Mouse (Mus musculus) CH12.LX (cell line): ENCODE results near the gene Sfmbt1. TPM values are rescaled to one million over a fixed set of nuclear protein-coding genes. Genes with fewer than 3 reads are reported as not detected.

ENCODE experiments used
- DNase-seq: peaks from one replicate; pipeline ENCODE4 v3.0.0-alpha.2; 2013; ENCODE audit errors: extremely low read depth
- H3K27ac ChIP-seq: 2 replicates; pipeline ENCODE4 v1.5.1; 2012; ENCODE audit warnings: low read depth, mild to moderate bottlenecking, control low read depth, moderate library complexity; ENCODE audit not compliant: insufficient read depth
- H3K27me3 ChIP-seq: replicated peaks from 2 replicates; pipeline ENCODE3; 2012; ENCODE audit warnings: inconsistent platforms
- H3K36me3 ChIP-seq, 2 experiments: replicated peaks in 1 of 2; 2 replicates each; pipeline versions ENCODE3 to v1.6.1; 2012; ENCODE audit warnings: inconsistent platforms in 1 of 2, low read length in 1 of 2, mild to moderate bottlenecking in 1 of 2, mixed read lengths in 1 of 2, moderate library complexity in 1 of 2; ENCODE audit not compliant: control insufficient read depth in 1 of 2, insufficient read depth in 1 of 2
- H3K4me1 ChIP-seq, 2 experiments: 2 replicates each; pipeline ENCODE4 v1.6.1; 2012; ENCODE audit warnings: inconsistent platforms in 1 of 2, moderate library complexity in 1 of 2; ENCODE audit not compliant: insufficient read depth in 2 of 2, control insufficient read depth in 1 of 2
- H3K4me2 ChIP-seq: 2 replicates; pipeline ENCODE4 v1.6.1; 2012; ENCODE audit warnings: low read depth, mild to moderate bottlenecking, control low read depth; ENCODE audit not compliant: poor library complexity, insufficient read depth, severe bottlenecking
- H3K4me3 ChIP-seq, 3 experiments: fragments of 150-350 bp in 1 of 3; sonication (generic) in 1 of 3; replicated peaks in 1 of 3; 2 replicates each; pipeline versions ENCODE3 to v1.5.1; 2011 to 2012; ENCODE audit warnings: low read depth in 2 of 3, low read length in 2 of 3, mild to moderate bottlenecking in 2 of 3, moderate library complexity in 2 of 3, control low read depth in 1 of 3, improper control_type of control experiment in 1 of 3, inconsistent platforms in 1 of 3, mixed read lengths in 1 of 3; ENCODE audit not compliant: poor library complexity in 1 of 3
- H3K79me2 ChIP-seq: replicated peaks from 2 replicates; pipeline ENCODE4 v1.6.1; 2012; ENCODE audit warnings: mild to moderate bottlenecking, moderate library complexity; ENCODE audit not compliant: control insufficient read depth, poor library complexity, insufficient read depth, severe bottlenecking; ENCODE audit errors: extremely low read depth
- H3K9ac ChIP-seq: 2 replicates; pipeline ENCODE4 v1.6.1; 2012; ENCODE audit warnings: low read depth, mild to moderate bottlenecking, control low read depth, moderate library complexity; ENCODE audit not compliant: insufficient read depth
- H3K9me3 ChIP-seq: replicated peaks from 2 replicates; pipeline ENCODE3; 2012; ENCODE audit warnings: low read length, inconsistent platforms, mixed read lengths
- CHD1 ChIP-seq: IDR thresholded peaks from 2 replicates; pipeline ENCODE4 v1.6.1; 2012; ENCODE audit warnings: low read depth, low read length, improper control_type of control experiment, inconsistent platforms
- CTCF ChIP-seq, 2 experiments: IDR thresholded peaks in 1 of 2; conservative IDR thresholded peaks in 1 of 2; 2 replicates each; pipeline ENCODE4 v1.5.1; 2011 to 2012; ENCODE audit warnings: low read depth in 2 of 2, low read length in 2 of 2, improper control_type of control experiment in 1 of 2, inconsistent platforms in 1 of 2, mild to moderate bottlenecking in 1 of 2, moderate library complexity in 1 of 2
- E2F4 ChIP-seq: IDR thresholded peaks from 2 replicates; pipeline ENCODE4 v1.6.1; 2011; ENCODE audit warnings: low read depth, low read length, improper control_type of control experiment; ENCODE audit not compliant: insufficient replicate concordance
- ELF1 ChIP-seq: IDR thresholded peaks from 2 replicates; pipeline ENCODE4 v1.6.1; 2014; ENCODE audit warnings: low read depth, mild to moderate bottlenecking, inconsistent platforms, low read length, improper control_type of control experiment
- EP300 ChIP-seq: IDR thresholded peaks from 2 replicates; pipeline ENCODE4 v1.6.1; 2011; ENCODE audit warnings: low read length, improper control_type of control experiment
- ETS1 ChIP-seq: conservative IDR thresholded peaks from 2 replicates; pipeline ENCODE4 v1.6.1; 2012; ENCODE audit warnings: low read depth, mild to moderate bottlenecking, inconsistent platforms, low read length, improper control_type of control experiment, moderate library complexity
- HCFC1 ChIP-seq: IDR thresholded peaks from 2 replicates; pipeline ENCODE4 v1.6.1; 2012; ENCODE audit warnings: low read depth, mild to moderate bottlenecking, inconsistent platforms, low read length, improper control_type of control experiment
- IRF4 ChIP-seq: IDR thresholded peaks from 2 replicates; pipeline ENCODE4 v1.6.1; 2014; ENCODE audit warnings: low read depth, mild to moderate bottlenecking, inconsistent platforms, low read length, improper control_type of control experiment
- KAT2A ChIP-seq: IDR thresholded peaks from 2 replicates; pipeline ENCODE4 v1.6.1; 2012; ENCODE audit warnings: low read length, improper control_type of control experiment, inconsistent platforms; ENCODE audit not compliant: insufficient replicate concordance
- MAFK ChIP-seq: IDR thresholded peaks from 2 replicates; pipeline ENCODE4 v1.6.1; 2011; ENCODE audit warnings: low read length, improper control_type of control experiment; ENCODE audit not compliant: insufficient replicate concordance
- MAX ChIP-seq: IDR thresholded peaks from 2 replicates; pipeline ENCODE4 v1.6.1; 2011; ENCODE audit warnings: low read length, improper control_type of control experiment
- MAZ ChIP-seq: IDR thresholded peaks from 2 replicates; pipeline ENCODE4 v1.6.1; 2012; ENCODE audit warnings: low read depth, mild to moderate bottlenecking, inconsistent platforms, low read length, improper control_type of control experiment, moderate library complexity
- MEF2A ChIP-seq: IDR thresholded peaks from 2 replicates; pipeline ENCODE4 v1.6.1; 2014; ENCODE audit warnings: low read depth, mild to moderate bottlenecking, inconsistent platforms, low read length, improper control_type of control experiment, borderline replicate concordance
- NRF1 ChIP-seq: IDR thresholded peaks from 2 replicates; pipeline ENCODE4 v1.6.1; 2014; ENCODE audit warnings: low read depth, mild to moderate bottlenecking, inconsistent platforms, low read length, improper control_type of control experiment, moderate library complexity
- PAX5 ChIP-seq: IDR thresholded peaks from 2 replicates; pipeline ENCODE4 v1.6.1; 2012; ENCODE audit warnings: low read length, inconsistent platforms, mixed read lengths
- POLR2A ChIP-seq: IDR thresholded peaks from 2 replicates; pipeline ENCODE4 v1.6.1; 2011; ENCODE audit warnings: low read depth, mild to moderate bottlenecking, improper control_type of control experiment, low read length
- POLR2AphosphoS2 ChIP-seq: IDR thresholded peaks from 2 replicates; pipeline ENCODE4 v1.6.1; 2011; ENCODE audit warnings: low read depth, low read length, improper control_type of control experiment
- RAD21 ChIP-seq: IDR thresholded peaks from 2 replicates; pipeline ENCODE4 v1.6.1; 2011; ENCODE audit warnings: low read depth, mild to moderate bottlenecking, low read length, improper control_type of control experiment, moderate library complexity
- RCOR1 ChIP-seq: conservative IDR thresholded peaks from 2 replicates; pipeline ENCODE4 v1.6.1; 2012; ENCODE audit warnings: low read depth, mild to moderate bottlenecking, inconsistent platforms, low read length, improper control_type of control experiment
- SIN3A ChIP-seq: IDR thresholded peaks from 2 replicates; pipeline ENCODE4 v1.6.1; 2012; ENCODE audit warnings: low read length, improper control_type of control experiment, inconsistent platforms
- SMC3 ChIP-seq: IDR thresholded peaks from 2 replicates; pipeline ENCODE4 v1.6.1; 2011; ENCODE audit warnings: low read depth, low read length, improper control_type of control experiment
- TBP ChIP-seq: conservative IDR thresholded peaks from 2 replicates; pipeline ENCODE4 v1.6.1; 2011; ENCODE audit warnings: low read depth, low read length, improper control_type of control experiment
- TCF12 ChIP-seq: IDR thresholded peaks from 2 replicates; pipeline ENCODE4 v1.6.1; 2014; ENCODE audit warnings: low read depth, mild to moderate bottlenecking, inconsistent platforms, low read length, improper control_type of control experiment
- USF2 ChIP-seq: conservative IDR thresholded peaks from 2 replicates; pipeline ENCODE4 v1.6.1; 2011; ENCODE audit warnings: low read depth, low read length, improper control_type of control experiment
- ZC3H11A ChIP-seq: IDR thresholded peaks from 2 replicates; pipeline ENCODE4 v1.6.1; 2012; ENCODE audit warnings: low read depth, mild to moderate bottlenecking, inconsistent platforms, low read length, improper control_type of control experiment
- ZMIZ1 ChIP-seq: IDR thresholded peaks from 2 replicates; pipeline ENCODE4 v1.6.1; 2012; ENCODE audit warnings: low read depth, mild to moderate bottlenecking, inconsistent platforms, low read length, improper control_type of control experiment
- ZNF384 ChIP-seq: IDR thresholded peaks from 2 replicates; pipeline ENCODE4 v1.6.1; 2012; ENCODE audit warnings: low read depth, low read length, improper control_type of control experiment, inconsistent platforms
- dilution Hi-C: fragments of 300-500 bp; cut with MboI; formaldehyde crosslinking; loops from 2 replicates; pipeline ENCODE4 v1.14.3; 2020; ENCODE audit warnings: low sequenced_read_pairs; ENCODE audit not compliant: extremely low pct_unique_long_range_greater_than_20kb, extremely low pct_ligation_motif_present
- in situ Hi-C: fragments of 300-500 bp; cut with MboI; formaldehyde crosslinking; loops from 3 replicates; pipeline ENCODE4 v1.14.3; 2019; ENCODE audit warnings: low sequenced_read_pairs, low pct_ligation_motif_present, low pct_unique_long_range_greater_than_20kb, mixed read lengths
- polyA plus RNA-seq: library from polyadenylated mRNA; unstranded; fragments of >175 nt; gene quantifications from 2 replicates; pipeline ENCODE4 v1.2.1, GENCODE M21; 2012; ENCODE audit warnings: low read depth; ENCODE audit not compliant: insufficient read length
- total RNA-seq, 2 experiments: library from RNA; depleted of rRNA; stranded (reverse); fragments of 300-350 nt in 1 of 2; fragments of >200 nt in 1 of 2; gene quantifications; 2 replicates each; pipeline ENCODE4 v1.2.3; 2012 to 2014

The Sfmbt1 gene
- total and polyA plus RNA-seq, 3 experiments, result 2.4 to 6.0 (median 5.1) TPM

GRCm38 (mm10) chr14:30682131-30682530 is 32.5 kb upstream of the Sfmbt1 start:
- no peak overlapping the region for H3K27ac ChIP-seq
- no peak overlapping the region for H3K9ac ChIP-seq
- H3K79me2 ChIP-seq, result no peaks in the 10 kb centered on the region
- DNase-seq, result no peak
- no peak overlapping the region for H3K4me3 ChIP-seq
- no peaks in the 10 kb centered on the region for H3K4me1 ChIP-seq
- H3K9me3 ChIP-seq, result no peaks in the 10 kb centered on the region
- dilution Hi-C loops, result no loop called here
- no peaks in the 10 kb centered on the region for H3K27me3 ChIP-seq
- H3K36me3 ChIP-seq, result peaks cover 52 to 93% of the 10 kb centered on the region in 2 experiments
- in situ Hi-C loops, result no loop called here
- TF ChIP-seq MAZ (no peak), POLR2AphosphoS2 (no peak), CHD1 (no peak), KAT2A (no peak), SIN3A (no peak), MAFK (no peak), EP300 (no peak), ZMIZ1 (no peak), ZC3H11A (no peak), RAD21 (no peak), USF2 (no peak), TBP (no peak), SMC3 (no peak), ELF1 (no peak), E2F4 (no peak), RCOR1 (no peak), ZNF384 (no peak), MAX (no peak)
- H3K4me2 ChIP-seq, result no peak overlapping the region

- no peak for TF ChIP-seq NRF1
- no peak for TF ChIP-seq TCF12
- no peak for TF ChIP-seq TBP
- no peak for TF ChIP-seq MEF2A
- TF ChIP-seq ZC3H11A, result no peak
- no peak for TF ChIP-seq HCFC1
- TF ChIP-seq CHD1, result no peak
- TF ChIP-seq SMC3, result no peak
- no peak for TF ChIP-seq ELF1
- no peak for TF ChIP-seq IRF4
- TF ChIP-seq ZNF384, result no peak
- no peak for TF ChIP-seq ZMIZ1
- TF ChIP-seq POLR2A, result no peak
- no peak for TF ChIP-seq CTCF (conservative IDR thresholded peaks at IDR 0.05 in 1 of 2, IDR thresholded peaks at IDR 0.05 in 1 of 2; ENCODE audit: low read depth in 2 of 2, low read length in 2 of 2)
- TF ChIP-seq PAX5, result no peak
- TF ChIP-seq ETS1, result no peak
- TF ChIP-seq E2F4, result no peak
- TF ChIP-seq MAZ, result no peak
- TF ChIP-seq, all 38 proteins: peak for 0
- H3K36me3 ChIP-seq, result peaks cover 24 to 70% of the 10 kb centered on the region in 2 experiments
- in situ Hi-C loops, result loop anchor here (5.0 kb wide), 1 partner anchor 182 kb away; no protein-coding TSS in a partner anchor
- DNase-seq, result no peak
- no peak overlapping the region for H3K27ac ChIP-seq
- peaks cover 0 to 4% of the 10 kb centered on the region in 2 experiments; a peak in 1 of 4 replicates for H3K4me1 ChIP-seq
- no peaks in the 10 kb centered on the region for H3K9me3 ChIP-seq
- dilution Hi-C loops, result no loop called here
- H3K79me2 ChIP-seq, result no peaks in the 10 kb centered on the region
- H3K9ac ChIP-seq, result no peak overlapping the region
- H3K4me2 ChIP-seq, result no peak overlapping the region
- H3K4me3 ChIP-seq, result no peak overlapping the region
- no peaks in the 10 kb centered on the region for H3K27me3 ChIP-seq
Observed at GRCm38 (mm10) chr14:30690685-30691084, 24.0 kb upstream of the Sfmbt1 start.
